Mouse (Mus musculus) embryonic facial prominence, embryonic 14.5 days (tissue): ENCODE measurements around the gene Traf5. TPM values are rescaled to one million over a fixed set of nuclear protein-coding genes. Genes with fewer than 3 reads are reported as not detected.

Source experiments
- ATAC-seq: fragments of 200-750 bp; cut with Nextera tagmentation; 2 replicates; pipeline ENCODE4 v1.8.0; 2017; ENCODE audit warnings: low read depth, moderate number of reproducible peaks, moderate TSS enrichment
- DNase-seq: peaks from one replicate; pipeline ENCODE4 v3.0.0-alpha.2; 2015; ENCODE audit warnings: low spot score
- H3K27ac ChIP-seq: fragments of 300-500 bp; sonication (generic); replicated peaks from 2 replicates; pipeline ENCODE4 v1.5.1; 2014; ENCODE audit warnings: low read depth, mild to moderate bottlenecking, low read length, moderate library complexity
- H3K27me3 ChIP-seq: fragments of 300-500 bp; sonication (generic); replicated peaks from 2 replicates; pipeline ENCODE4 v1.6.1; 2014; ENCODE audit warnings: low read length; ENCODE audit not compliant: control insufficient read depth, insufficient read depth
- H3K36me3 ChIP-seq: fragments of 300-500 bp; sonication (generic); 2 replicates; pipeline ENCODE4 v1.6.1; 2014; ENCODE audit warnings: low read length, mixed read lengths; ENCODE audit not compliant: control insufficient read depth, insufficient read depth
- H3K4me1 ChIP-seq: fragments of 300-500 bp; sonication (generic); 2 replicates; pipeline ENCODE4 v1.6.1; 2014; ENCODE audit warnings: antibody characterized with exemption, low read length; ENCODE audit not compliant: control insufficient read depth, insufficient read depth
- H3K4me2 ChIP-seq: fragments of 300-500 bp; sonication (generic); 2 replicates; pipeline ENCODE4 v1.6.1; 2014; ENCODE audit warnings: low read depth, mild to moderate bottlenecking, low read length, moderate library complexity, mixed read lengths
- H3K4me3 ChIP-seq: fragments of 300-500 bp; sonication (generic); 2 replicates; pipeline ENCODE4 v1.5.1; 2014; ENCODE audit warnings: low read depth, mild to moderate bottlenecking, low read length
- H3K9ac ChIP-seq: fragments of 300-500 bp; sonication (generic); 2 replicates; pipeline ENCODE4 v1.6.1; 2014; ENCODE audit warnings: low read depth, mild to moderate bottlenecking, low read length, moderate library complexity, mixed read lengths
- H3K9me3 ChIP-seq: fragments of 300-500 bp; sonication (generic); 2 replicates; pipeline ENCODE4 v1.6.1; 2016; ENCODE audit warnings: low read length; ENCODE audit not compliant: control insufficient read depth
- WGBS: fragments of 180-500 bp; shearing (Covaris S2); extraction: QIAGEN DNeasy Blood & Tissue Kit; methylation state at CpG from one replicate; pipeline ENCODE4 v1.1.7; 2014; 5-methylcytosine and 5-hydroxymethylcytosine counted together
- polyA plus RNA-seq: library from polyadenylated mRNA; unstranded; fragments of >200 nt; fragmentation: Nextera tagmentation; extraction: Ambion mirVana; gene quantifications from 2 replicates; pipeline ENCODE4 v1.2.1, GENCODE M21; 2014

Gene Traf5
- polyA plus RNA-seq: 19.7 and 21.2 TPM in 2 replicates

DNA sequence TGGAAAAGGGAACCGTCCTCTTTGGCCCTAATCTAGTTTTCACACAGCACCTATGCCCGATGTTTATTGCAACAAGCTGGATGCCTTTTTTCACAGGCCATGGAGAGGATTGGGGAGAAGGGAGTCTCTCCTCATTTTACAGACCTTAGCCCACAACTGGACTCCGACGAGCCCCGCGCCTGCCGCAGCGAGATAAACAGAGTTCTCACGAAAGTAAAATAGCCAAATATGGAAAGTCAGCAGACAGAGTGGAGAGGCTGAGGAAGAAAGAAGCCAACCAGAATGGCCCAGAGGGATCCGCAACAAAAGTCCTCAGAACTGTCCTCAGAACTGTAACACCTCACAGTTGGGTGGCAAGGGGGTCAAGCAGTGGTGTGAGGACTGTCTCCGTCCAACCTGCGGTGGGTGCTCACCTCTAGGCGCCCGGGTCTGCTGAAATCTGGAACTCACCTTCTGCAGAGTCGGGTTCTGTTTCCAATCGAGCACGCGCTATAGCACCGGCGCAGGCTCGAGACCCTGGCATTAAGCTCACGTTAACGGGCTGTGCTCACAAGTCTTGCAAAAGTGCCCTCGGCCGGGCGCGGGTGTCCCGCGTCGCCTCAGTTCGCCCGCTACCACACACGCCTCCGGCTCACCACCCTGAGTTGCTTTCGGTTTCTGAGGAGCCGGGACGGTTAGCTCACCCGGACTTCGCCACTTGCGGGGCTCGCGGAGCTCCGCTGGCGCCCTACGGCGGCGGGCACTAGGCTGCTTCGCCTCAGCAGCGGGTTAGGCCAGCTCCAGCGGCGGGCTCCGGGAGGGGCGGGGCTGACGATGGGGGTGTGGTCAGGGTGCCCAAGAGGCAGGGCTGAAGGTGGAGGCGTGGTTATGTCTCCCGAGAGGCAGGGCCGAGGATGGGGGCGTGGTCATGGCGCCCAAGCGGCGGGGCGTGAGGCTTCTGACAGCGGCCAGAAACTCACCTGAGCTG lies at the start of gene Traf5:
Gene Traf5 (minus strand): TSS at position 754 of the 967 bp plus-strand sequence.
- peak within 1 kb of the TSS; percentile 77 for H3K9ac ChIP-seq
- H3K4me2 ChIP-seq: peak within 1 kb of the TSS; percentile 92
- no peaks in the 10 kb centered on the region for H3K27me3 ChIP-seq
- H3K9me3 ChIP-seq: no peaks in the 10 kb centered on the region
- peak within 1 kb of the TSS; percentile 82 for H3K27ac ChIP-seq
- peaks cover 25% of the 10 kb centered on the region for H3K4me1 ChIP-seq
- peak; percentile 97 for ATAC-seq
- 2% methylated on average over 46 of the region's 63 CpGs for WGBS
- peak; percentile 96 for DNase-seq
- H3K36me3 ChIP-seq: no peaks in the 10 kb centered on the region
- H3K4me3 ChIP-seq: peak within 1 kb of the TSS; percentile 64

GRCm38 (mm10) chr1:192140313-192140712 lies 48.0 kb upstream of the Traf5 start:
- ATAC-seq: no peak
- no peaks in the 10 kb centered on the region; the same call in 1 of the 2 replicates for H3K9me3 ChIP-seq
- 99% methylated on average over 2 of the region's 2 CpGs for WGBS

GRCm38 (mm10) chr1:192137926-192138910 lies 45.9 kb upstream of the Traf5 start, which contains the start of gene Rcor3:
Rcor3 (minus strand) TSS chr1:192138062.
- Histone ChIP-seq H3K4me2 (peak within 1 kb of the TSS; percentile 84), H3K36me3 (peaks cover 7% of the 10 kb centered on the region), H3K9me3 (no peaks in the 10 kb centered on the region), H3K27me3 (no peaks in the 10 kb centered on the region), H3K9ac (peak within 1 kb of the TSS; percentile 94), H3K27ac (peak within 1 kb of the TSS; percentile 98), H3K4me3 (peak within 1 kb of the TSS; percentile 81), H3K4me1 (peaks cover 14% of the 10 kb centered on the region)
- DNase-seq: peak; percentile 86
- ATAC-seq: peak; percentile 77
- WGBS: under 1% methylated on average over 23 of the region's 88 CpGs

More at GRCm38 (mm10) chr1:192140313-192140712, 48.0 kb upstream of the Traf5 start:
- no peaks in the 10 kb centered on the region for H3K27me3 ChIP-seq
- H3K4me3 ChIP-seq: no peak overlapping the region
- DNase-seq: no peak
- no peak overlapping the region for H3K4me2 ChIP-seq
- peaks cover 14% of the 10 kb centered on the region for H3K4me1 ChIP-seq
- peaks cover 3% of the 10 kb centered on the region; the same call in 1 of the 2 replicates for H3K36me3 ChIP-seq
- H3K9ac ChIP-seq: no peak overlapping the region
- no peak overlapping the region for H3K27ac ChIP-seq

DNA sequence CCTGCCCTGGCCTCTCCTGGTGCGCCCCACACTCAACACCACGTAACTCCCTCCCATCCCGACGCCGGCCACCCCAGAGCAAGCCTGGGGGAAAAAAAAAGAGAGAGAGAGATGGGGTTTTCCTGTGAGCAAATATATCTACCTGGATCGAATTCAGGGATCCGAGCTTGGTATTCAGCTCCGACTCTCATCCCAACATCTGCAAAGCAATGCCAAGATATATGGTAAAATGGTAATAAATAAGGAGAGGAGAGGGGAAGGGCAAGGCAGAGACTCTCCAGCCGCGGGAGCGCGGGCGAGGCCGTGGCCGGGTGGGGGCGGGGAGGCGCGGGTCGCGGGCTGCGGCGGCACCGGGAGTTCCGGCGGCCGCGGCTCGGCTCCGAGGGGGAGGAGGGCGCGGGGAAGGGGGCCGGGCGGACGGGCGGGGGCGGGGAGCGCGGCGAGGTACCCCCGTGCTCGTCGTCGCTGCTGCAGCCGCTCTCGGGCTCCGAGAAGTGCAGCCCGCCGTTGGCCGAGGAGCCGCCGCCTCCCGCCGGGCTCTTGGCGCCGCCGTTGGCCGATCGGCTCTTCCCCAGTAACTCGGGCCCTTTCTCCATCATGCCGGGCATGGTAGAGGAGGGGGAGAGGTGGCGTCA lies 45.0 kb upstream of the Traf5 start:
- ATAC-seq: peak; percentile 4; the same call in 1 of the 2 replicates
- DNase-seq: peak; percentile 38
- Histone ChIP-seq H3K27ac (peak overlapping the region; percentile 98), H3K4me2 (peak overlapping the region; percentile 84), H3K4me3 (peak overlapping the region; percentile 81), H3K9ac (peak overlapping the region; percentile 94), H3K27me3 (no peaks in the 10 kb centered on the region), H3K9me3 (no peaks in the 10 kb centered on the region), H3K36me3 (peaks cover 7% of the 10 kb centered on the region), H3K4me1 (peaks cover 14% of the 10 kb centered on the region)
- WGBS: 0% methylated on average over 8 of the region's 61 CpGs

GRCm38 (mm10) chr1:192136561-192137290 lies 44.4 kb upstream of the Traf5 start:
- peaks cover 7% of the 10 kb centered on the region for H3K36me3 ChIP-seq
- H3K4me3 ChIP-seq: peak overlapping the region; percentile 81
- H3K4me2 ChIP-seq: peak overlapping the region; percentile 84
- no peaks in the 10 kb centered on the region for H3K9me3 ChIP-seq
- ATAC-seq: peak; percentile 92
- H3K27me3 ChIP-seq: no peaks in the 10 kb centered on the region
- peak overlapping the region; percentile 94 for H3K9ac ChIP-seq
- WGBS: 0% methylated on average over 20 of the region's 55 CpGs
- peak; percentile 95 for DNase-seq
- peak overlapping the region; percentile 98 for H3K27ac ChIP-seq
- peaks cover 14% of the 10 kb centered on the region for H3K4me1 ChIP-seq

DNA sequence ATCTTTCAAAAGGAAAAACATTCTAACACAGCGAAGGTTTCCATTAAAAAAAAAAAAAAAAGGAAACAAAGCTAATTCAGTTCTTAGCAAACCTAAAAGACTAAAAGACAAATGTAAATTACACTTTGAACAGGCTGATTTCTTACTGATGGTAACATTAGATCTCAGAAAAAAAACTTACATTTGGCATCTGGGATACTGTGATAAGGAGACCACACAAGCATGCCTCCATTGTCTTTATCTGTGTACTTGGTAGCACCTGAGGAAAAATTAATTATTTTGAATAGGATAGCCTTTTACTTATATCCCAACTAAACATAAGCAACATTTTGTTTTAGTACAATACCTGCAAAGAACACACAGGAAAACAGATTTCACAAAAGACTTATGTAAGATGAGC lies 37.8 kb upstream of the Traf5 start:
- Histone ChIP-seq H3K27ac (no peak overlapping the region), H3K27me3 (no peaks in the 10 kb centered on the region), H3K4me3 (no peak overlapping the region), H3K36me3 (peaks cover 35% of the 10 kb centered on the region), H3K9me3 (no peaks in the 10 kb centered on the region), H3K4me1 (no peaks in the 10 kb centered on the region), H3K4me2 (no peak overlapping the region), H3K9ac (no peak overlapping the region)
- DNase-seq (no peak), ATAC-seq (no peak)
- WGBS: 97% methylated on average over 1 of the region's 1 CpGs

DNA sequence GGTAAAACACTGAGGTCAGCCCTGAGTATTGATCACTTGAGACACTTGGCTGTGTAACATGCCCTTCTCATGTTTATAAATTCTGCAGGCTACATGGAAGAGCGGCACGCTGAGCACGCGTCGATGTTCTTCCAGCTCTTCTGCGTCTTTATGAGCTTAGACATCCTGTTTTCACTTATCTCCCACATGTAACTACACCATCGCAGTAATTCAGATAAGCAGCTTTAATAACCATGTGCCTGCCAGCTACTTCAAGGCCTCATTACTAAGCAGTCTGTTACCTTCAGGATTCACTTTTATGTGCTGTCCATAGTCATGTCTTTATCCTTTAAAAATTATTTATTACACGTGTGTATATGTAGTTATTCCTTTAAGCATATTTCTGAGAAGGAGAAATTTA lies 36.0 kb upstream of the Traf5 start:
- Histone ChIP-seq H3K27ac (no peak overlapping the region), H3K4me2 (no peak overlapping the region), H3K4me1 (no peaks in the 10 kb centered on the region), H3K36me3 (peaks cover 49% of the 10 kb centered on the region), H3K4me3 (no peak overlapping the region), H3K27me3 (no peaks in the 10 kb centered on the region), H3K9me3 (no peaks in the 10 kb centered on the region), H3K9ac (no peak overlapping the region)
- DNase-seq: no peak
- 87% methylated on average over 8 of the region's 8 CpGs for WGBS
- ATAC-seq: no peak
